Mouse (Mus musculus): ENCODE measurements around the gene Gtf2h3.

Gtf2h3 gene

GRCm38 (mm10) chr5:124637836-124638235 is 58.9 kb downstream of the Gtf2h3 start:
- DNase-seq, result no peak
